Mouse (Mus musculus) stomach, embryonic 16.5 days (tissue): ENCODE results near the gene Trem2. TPM values are rescaled to one million over a fixed set of nuclear protein-coding genes. Genes with fewer than 3 reads are reported as not detected.
"Not testable (repeated sequence)": the region's sequence is repeated elsewhere in the genome, so short reads cannot be mapped to it uniquely, and the experiment has no call there.

Source experiments
- ATAC-seq: fragments of 200-750 bp; cut with Nextera tagmentation; 2 replicates; pipeline ENCODE4 v1.8.0; 2017; ENCODE audit warnings: moderate number of reproducible peaks, moderate TSS enrichment; ENCODE audit not compliant: insufficient read depth, low FRiP score
- H3K27ac ChIP-seq: fragments of 300-500 bp; sonication (generic); 2 replicates; pipeline ENCODE4 v1.5.1; 2014; ENCODE audit warnings: low read length
- H3K27me3 ChIP-seq: fragments of 300-500 bp; sonication (generic); 2 replicates; pipeline ENCODE4 v1.6.1; 2014; ENCODE audit warnings: low read length, control low read depth, mixed read lengths; ENCODE audit not compliant: control insufficient read depth, insufficient read depth
- H3K36me3 ChIP-seq: fragments of 300-500 bp; sonication (generic); 2 replicates; pipeline ENCODE4 v1.6.1; 2014; ENCODE audit warnings: low read length; ENCODE audit not compliant: control insufficient read depth, insufficient read depth
- H3K4me1 ChIP-seq: fragments of 300-500 bp; sonication (generic); 2 replicates; pipeline ENCODE4 v1.6.1; 2014; ENCODE audit warnings: low read length, control low read depth, mixed read lengths; ENCODE audit not compliant: control insufficient read depth, insufficient read depth
- H3K4me2 ChIP-seq: fragments of 300-500 bp; sonication (generic); 2 replicates; pipeline ENCODE4 v1.6.1; 2014; ENCODE audit warnings: low read depth, low read length, mixed read lengths
- H3K4me3 ChIP-seq: fragments of 300-500 bp; sonication (generic); replicated peaks from 2 replicates; pipeline ENCODE4 v1.5.1; 2014; ENCODE audit warnings: mild to moderate bottlenecking, low read length
- H3K9ac ChIP-seq: fragments of 300-500 bp; sonication (generic); 2 replicates; pipeline ENCODE4 v1.6.1; 2014; ENCODE audit warnings: low read length
- H3K9me3 ChIP-seq: fragments of 300-500 bp; sonication (generic); replicated peaks from 2 replicates; pipeline ENCODE4 v1.6.1; 2016; ENCODE audit warnings: low read length, control low read depth; ENCODE audit not compliant: control insufficient read depth
- WGBS: fragments of 180-500 bp; shearing (Covaris S2); extraction: QIAGEN DNeasy Blood & Tissue Kit; methylation state at CpG from one replicate; pipeline ENCODE4 v1.1.7; 2014; 5-methylcytosine and 5-hydroxymethylcytosine counted together
- polyA plus RNA-seq: library from polyadenylated mRNA; unstranded; fragments of >200 nt; fragmentation: Nextera tagmentation; extraction: Ambion mirVana; gene quantifications from 2 replicates; pipeline ENCODE4 v1.2.1, GENCODE M21; 2015

Gene Trem2
- 2.3 and 3.5 TPM in 2 replicates for polyA plus RNA-seq

DNA sequence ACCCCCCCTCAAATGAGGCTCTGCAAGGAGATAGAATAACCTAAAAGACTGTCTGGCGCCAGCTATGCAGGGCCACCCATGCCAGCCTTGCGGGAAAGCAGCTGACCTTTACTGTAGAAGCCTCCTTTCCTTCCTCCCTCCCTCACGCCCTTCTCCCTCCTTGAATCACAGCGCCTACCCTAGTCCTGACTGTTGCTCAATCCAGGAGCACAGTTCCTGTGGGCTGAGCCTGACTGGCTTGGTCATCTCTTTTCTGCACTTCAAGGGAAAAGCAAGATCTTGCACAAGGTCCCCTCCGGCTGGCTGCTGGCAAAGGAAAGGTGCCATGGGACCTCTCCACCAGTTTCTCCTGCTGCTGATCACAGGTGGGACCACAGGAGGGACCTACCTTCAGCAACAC, at the start of gene Trem2:
TSS of gene Trem2 (plus strand) at position 171 of the 400 bp plus-strand sequence.
- Histone ChIP-seq H3K4me3 (no peak within 1 kb of the TSS), H3K27me3 (no peaks in the 10 kb centered on the region), H3K9me3 (no peaks in the 10 kb centered on the region), H3K4me1 (no peaks in the 10 kb centered on the region), H3K27ac (no peak within 1 kb of the TSS), H3K9ac (no peak within 1 kb of the TSS), H3K4me2 (no peak within 1 kb of the TSS), H3K36me3 (no peaks in the 10 kb centered on the region)
- no peak for ATAC-seq
- WGBS: 76% methylated on average over 5 of the region's 5 CpGs

DNA sequence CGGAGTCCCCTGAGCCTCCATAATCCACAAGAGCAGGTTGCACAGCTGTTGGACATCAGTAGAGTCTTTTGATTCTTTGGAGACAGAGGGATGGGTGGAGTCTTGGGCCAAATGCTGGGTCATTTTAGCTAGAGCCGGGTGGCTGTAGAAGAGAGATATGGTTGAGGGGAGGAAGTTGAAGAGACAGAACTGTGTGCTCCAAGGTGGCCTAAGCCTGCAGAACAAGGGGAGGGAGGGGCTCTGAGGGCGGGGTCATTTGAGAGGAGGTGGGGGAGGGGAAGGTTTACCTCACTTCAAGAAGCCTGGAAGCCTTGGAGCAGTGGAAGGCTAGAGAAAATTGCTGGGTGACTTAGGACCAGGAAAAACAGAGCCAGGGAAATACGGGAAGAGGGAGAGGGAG, 47.0 kb upstream of the Trem2 start, which contains the start of gene Treml2:
TSS of gene Treml2 (plus strand) at position 296 of the 400 bp plus-strand sequence.
- H3K4me2 ChIP-seq: no peak within 1 kb of the TSS
- no peaks in the 10 kb centered on the region for H3K36me3 ChIP-seq
- no peaks in the 10 kb centered on the region for H3K4me1 ChIP-seq
- H3K27ac ChIP-seq: 0 out of 2 replicates have a peak within 1 kb of the TSS, but pooled peaks have one; percentile 19
- no peaks in the 10 kb centered on the region for H3K9me3 ChIP-seq
- 16% methylated on average over 3 of the region's 4 CpGs for WGBS
- ATAC-seq: peak; percentile 38; the same call in 1 of the 2 replicates
- H3K4me3 ChIP-seq: no peak within 1 kb of the TSS
- H3K9ac ChIP-seq: no peak within 1 kb of the TSS
- no peaks in the 10 kb centered on the region for H3K27me3 ChIP-seq

DNA sequence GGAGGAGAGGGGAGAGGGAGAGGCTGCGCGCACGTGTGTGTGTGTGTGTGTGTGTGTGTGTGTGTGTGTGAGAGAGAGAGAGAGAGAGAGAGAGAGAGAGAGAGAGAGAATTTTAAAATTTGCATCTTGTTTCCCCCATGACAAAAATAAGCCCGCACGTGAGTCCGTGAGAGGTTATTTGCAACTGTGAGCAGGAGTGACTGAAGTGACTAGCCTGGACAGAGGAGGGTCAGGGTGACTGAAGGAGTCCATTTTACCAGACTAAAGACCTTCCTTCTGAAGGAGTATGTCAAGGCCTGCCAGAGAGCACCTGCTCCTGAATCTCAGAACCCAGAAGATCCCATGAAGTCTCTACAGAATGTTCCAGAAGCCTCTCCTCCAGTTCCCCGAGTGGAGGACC, 46.4 kb upstream of the Trem2 start:
- ATAC-seq: no peak

DNA sequence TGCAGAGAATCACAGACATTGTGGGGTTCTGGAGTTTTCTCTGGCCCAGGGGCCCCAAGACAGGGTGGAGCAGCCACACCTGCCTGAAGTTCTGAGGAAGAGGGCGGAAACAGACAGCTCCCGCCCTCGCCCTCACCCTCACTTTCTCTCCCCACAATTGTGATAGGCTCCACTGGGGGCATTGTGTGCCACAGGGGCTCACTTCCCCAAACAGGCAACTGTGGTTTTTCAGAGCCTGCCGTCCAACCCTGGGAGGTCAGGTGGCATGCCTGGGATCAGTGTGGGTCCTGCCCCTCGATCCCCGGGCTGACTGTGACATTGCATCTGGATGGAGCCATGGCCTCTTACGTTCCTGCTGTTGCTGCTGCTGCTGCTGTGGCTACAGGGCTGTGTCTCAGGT, 46.0 kb upstream of the Trem2 start:
- Histone ChIP-seq H3K4me3 (no peak overlapping the region), H3K4me1 (no peaks in the 10 kb centered on the region), H3K9ac (no peak overlapping the region), H3K27me3 (no peaks in the 10 kb centered on the region), H3K9me3 (no peaks in the 10 kb centered on the region), H3K27ac (0 out of 2 replicates have a peak overlapping the region, but pooled peaks have one; percentile 19), H3K36me3 (no peaks in the 10 kb centered on the region), H3K4me2 (no peak overlapping the region)
- ATAC-seq: no peak
- WGBS: 54% methylated on average over 7 of the region's 7 CpGs

More for the DNA sequence above, 46.4 kb upstream of the Trem2 start:
- Histone ChIP-seq H3K4me1 (no peaks in the 10 kb centered on the region), H3K4me3 (no peak overlapping the region), H3K36me3 (no peaks in the 10 kb centered on the region), H3K9ac (no peak overlapping the region), H3K27ac (0 out of 2 replicates have a peak overlapping the region, but pooled peaks have one; percentile 19), H3K4me2 (no peak overlapping the region), H3K27me3 (no peaks in the 10 kb centered on the region), H3K9me3 (no peaks in the 10 kb centered on the region)
- 46% methylated on average over 7 of the region's 7 CpGs for WGBS

DNA sequence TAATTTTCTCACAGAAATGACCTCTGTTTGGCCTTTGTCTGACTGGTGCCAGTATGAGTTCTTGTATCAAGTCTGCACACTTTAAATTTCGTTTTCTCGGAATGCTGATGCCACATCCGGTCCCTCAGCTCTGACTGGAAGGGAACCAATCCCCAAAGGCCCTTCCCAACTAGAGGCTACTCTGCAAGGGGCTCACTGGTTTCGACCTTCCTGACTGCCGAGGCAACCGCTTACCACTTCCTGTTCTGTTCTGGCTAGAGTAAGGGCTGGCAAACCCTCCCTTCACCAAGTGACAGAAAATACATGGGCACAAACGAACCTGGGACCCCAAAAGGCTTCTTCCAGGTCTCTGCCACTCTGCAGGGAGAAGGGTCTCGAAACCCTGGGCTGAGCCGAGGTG, 45.3 kb upstream of the Trem2 start:
- H3K9me3 ChIP-seq: no peaks in the 10 kb centered on the region
- no peak; the same call in 1 of the 2 replicates for ATAC-seq
- 0 out of 2 replicates have a peak overlapping the region, but pooled peaks have one; percentile 1 for H3K4me3 ChIP-seq
- WGBS: 73% methylated on average over 9 of the region's 9 CpGs
- H3K4me2 ChIP-seq: 0 out of 2 replicates have a peak overlapping the region, but pooled peaks have one; percentile 2
- H3K4me1 ChIP-seq: no peaks in the 10 kb centered on the region
- no peak overlapping the region for H3K27ac ChIP-seq
- no peaks in the 10 kb centered on the region for H3K36me3 ChIP-seq
- no peak overlapping the region for H3K9ac ChIP-seq
- H3K27me3 ChIP-seq: no peaks in the 10 kb centered on the region

DNA sequence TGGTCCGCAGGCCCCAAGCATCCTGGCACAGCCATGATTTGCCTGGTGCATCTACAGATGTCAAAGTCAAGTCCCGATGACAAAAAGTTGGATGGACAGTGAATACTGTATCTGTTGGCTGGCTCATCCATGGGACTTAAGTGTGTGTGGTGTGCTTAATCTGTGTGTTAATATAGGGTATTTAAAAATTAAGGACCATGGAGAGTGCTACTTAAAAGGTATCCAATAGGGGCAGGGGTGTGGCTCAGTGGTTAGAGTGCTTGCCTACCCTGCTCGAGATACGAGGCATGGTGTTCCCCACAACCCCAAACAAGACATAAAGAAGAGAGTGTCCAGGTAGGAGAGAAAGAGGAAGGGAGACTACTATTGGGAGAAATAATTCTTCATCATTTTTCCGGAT, 44.4 kb upstream of the Trem2 start:
- Histone ChIP-seq H3K36me3 (no peaks in the 10 kb centered on the region), H3K9me3 (no peaks in the 10 kb centered on the region), H3K4me1 (no peaks in the 10 kb centered on the region), H3K9ac (no peak overlapping the region), H3K4me3 (no peak overlapping the region), H3K4me2 (no peak overlapping the region), H3K27me3 (no peaks in the 10 kb centered on the region), H3K27ac (no peak overlapping the region)
- WGBS: 83% methylated on average over 5 of the region's 5 CpGs
- ATAC-seq: no peak

DNA sequence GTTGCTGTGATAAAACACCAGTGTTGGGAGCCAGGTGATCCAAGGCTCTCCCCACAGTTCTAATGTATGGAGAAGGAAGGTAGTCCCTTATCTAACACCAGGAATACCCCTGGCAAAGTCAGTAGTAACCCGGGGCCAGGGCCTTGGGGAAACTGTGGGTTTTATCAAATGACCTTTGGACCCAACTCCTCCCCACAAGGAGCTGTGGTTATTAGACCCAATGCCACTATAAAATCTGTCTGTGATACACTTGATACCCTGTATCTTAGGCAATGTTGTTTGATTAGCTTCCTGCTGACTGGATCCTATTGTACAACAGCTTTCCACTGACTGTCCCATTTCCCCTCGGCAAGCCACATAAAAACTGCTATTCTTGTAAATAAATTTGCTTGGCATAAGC, 34.1 kb upstream of the Trem2 start:
- no peaks in the 10 kb centered on the region for H3K36me3 ChIP-seq
- no peak for ATAC-seq
- no peak overlapping the region for H3K27ac ChIP-seq
- no peaks in the 10 kb centered on the region for H3K4me1 ChIP-seq
- H3K4me3 ChIP-seq: no peak overlapping the region
- H3K9ac ChIP-seq: no peak overlapping the region
- no peaks in the 10 kb centered on the region for H3K27me3 ChIP-seq
- no peak overlapping the region for H3K4me2 ChIP-seq
- 53% methylated on average over 2 of the region's 2 CpGs for WGBS
- no peaks in the 10 kb centered on the region for H3K9me3 ChIP-seq

DNA sequence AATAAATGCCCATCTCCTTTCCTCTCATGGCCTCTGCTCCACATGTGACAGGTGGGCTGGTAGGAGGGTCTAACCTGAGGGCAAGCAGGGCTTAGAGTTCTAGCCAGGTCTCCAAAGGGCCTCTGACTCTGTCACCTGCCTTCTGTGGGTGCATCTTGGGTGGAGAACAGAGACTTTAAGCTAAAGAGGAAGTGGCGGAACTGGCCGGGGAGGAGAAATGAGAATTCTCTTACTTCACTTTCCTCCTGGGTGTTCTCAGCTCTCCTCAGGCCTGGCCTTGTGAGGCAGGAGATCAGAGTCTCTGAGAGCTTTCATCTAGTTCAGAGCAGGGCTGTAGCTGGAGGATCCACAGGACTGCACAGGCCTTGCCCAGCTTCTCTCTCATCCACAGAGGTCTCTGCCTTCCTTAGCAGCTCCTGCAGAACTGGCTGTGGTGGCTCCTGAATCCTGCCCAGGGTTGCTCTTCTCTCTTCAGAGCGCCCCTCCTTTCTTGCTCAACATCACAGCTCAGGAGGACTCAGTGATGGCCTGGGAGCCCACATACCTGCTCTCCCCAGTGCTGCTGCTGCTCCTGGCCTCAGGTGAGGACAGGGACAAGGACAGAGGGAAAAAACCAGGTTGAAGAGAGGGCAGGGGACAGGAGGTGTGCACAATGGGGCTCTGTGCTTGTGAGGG, 30.2 kb upstream of the Trem2 start, which contains the start of gene B430306N03Rik:
TSS of gene B430306N03Rik (plus strand) at position 237 of the 675 bp plus-strand sequence.
- not testable (repeated sequence) for H3K4me1 ChIP-seq, H3K9me3 ChIP-seq, H3K4me3 ChIP-seq, H3K27ac ChIP-seq, H3K9ac ChIP-seq, ATAC-seq, H3K27me3 ChIP-seq, H3K36me3 ChIP-seq, H3K4me2 ChIP-seq
- 86% methylated on average over 3 of the region's 3 CpGs for WGBS

DNA sequence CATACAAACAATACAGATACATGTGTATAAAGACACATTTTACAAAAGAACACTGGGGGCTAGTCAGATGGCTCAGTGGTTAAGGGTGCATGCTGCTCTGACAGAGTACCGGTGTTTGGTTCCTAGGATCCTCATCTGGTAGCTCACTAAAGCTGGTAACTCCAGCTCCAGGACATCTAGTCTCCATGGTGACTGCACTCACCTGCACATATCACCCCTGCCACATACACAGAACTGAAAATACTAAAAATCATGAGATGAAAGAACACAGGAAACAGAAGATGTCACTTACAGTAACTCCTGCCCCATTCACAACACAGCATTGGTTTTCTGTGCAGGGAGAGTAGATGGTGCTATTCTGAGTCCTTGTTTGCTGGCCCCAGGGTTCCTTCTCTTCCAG, 27.5 kb upstream of the Trem2 start:
- no peak for ATAC-seq
- Histone ChIP-seq H3K4me1 (no peaks in the 10 kb centered on the region), H3K27me3 (no peaks in the 10 kb centered on the region), H3K27ac (no peak overlapping the region), H3K4me3 (no peak overlapping the region), H3K36me3 (no peaks in the 10 kb centered on the region), H3K9me3 (no peaks in the 10 kb centered on the region), H3K4me2 (no peak overlapping the region), H3K9ac (no peak overlapping the region)
- 91% methylated on average over 1 of the region's 1 CpGs for WGBS
